Mouse (Mus musculus) frontal cortex, postnatal 10 days (tissue): ENCODE measurements at regions not wholly inside any gene's neighbourhood (a gene's known extent, or its start where the extent isn't known, plus 50 kb on each side); places are given as distances from the start of the nearest gene placed in this dataset.
"Not testable (repeated sequence)": the region's sequence is repeated elsewhere in the genome, so short reads cannot be mapped to it uniquely, and the experiment has no call there.

Experiments
- DNase-seq, 2 experiments: peaks; one replicate each; pipeline ENCODE4 v3.0.0; 2022; ENCODE audit warnings: low spot score in 2 of 2, mixed read lengths in 1 of 2

DNA sequence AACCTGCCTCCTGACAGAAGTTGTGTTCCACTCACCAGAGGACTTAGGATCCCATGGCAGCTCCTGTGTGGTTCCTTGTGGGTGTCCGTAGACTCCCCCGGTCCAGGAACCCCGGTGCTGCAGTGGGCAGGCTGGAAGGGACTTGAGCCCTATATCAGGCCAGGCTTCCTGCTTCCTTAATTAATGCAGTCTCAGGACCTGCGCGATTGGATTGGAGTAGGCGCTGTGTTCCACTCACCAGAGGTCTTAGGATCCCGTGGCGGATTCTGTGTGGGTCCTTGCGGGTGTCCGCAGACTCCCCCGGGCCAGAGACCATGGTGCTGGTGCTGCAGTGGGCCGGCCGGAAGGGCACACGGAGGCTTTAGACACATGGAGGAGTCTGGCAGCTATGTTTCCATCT is 288.7 kb downstream of the Fut8 start:
- not testable (repeated sequence) for DNase-seq

DNA sequence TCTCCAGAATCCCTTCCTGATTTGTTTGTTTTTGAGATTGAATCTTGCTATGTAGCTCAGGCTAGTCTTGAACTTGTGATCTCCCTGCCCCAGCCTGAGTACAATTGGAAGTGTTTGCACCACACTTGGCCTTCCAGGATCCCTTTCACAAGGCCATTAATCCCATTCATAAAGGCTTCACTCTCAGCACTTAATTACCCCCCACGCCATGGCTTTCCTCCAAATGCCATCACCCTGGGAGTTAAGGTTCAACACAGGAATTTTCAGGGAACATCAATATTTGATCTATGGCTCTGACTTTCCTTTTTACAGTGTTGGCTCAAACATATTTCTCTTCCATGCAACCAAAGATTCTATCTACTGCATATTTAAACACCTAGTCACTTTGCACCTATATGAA is 289.6 kb downstream of the Fut8 start:
- no peak for DNase-seq

DNA sequence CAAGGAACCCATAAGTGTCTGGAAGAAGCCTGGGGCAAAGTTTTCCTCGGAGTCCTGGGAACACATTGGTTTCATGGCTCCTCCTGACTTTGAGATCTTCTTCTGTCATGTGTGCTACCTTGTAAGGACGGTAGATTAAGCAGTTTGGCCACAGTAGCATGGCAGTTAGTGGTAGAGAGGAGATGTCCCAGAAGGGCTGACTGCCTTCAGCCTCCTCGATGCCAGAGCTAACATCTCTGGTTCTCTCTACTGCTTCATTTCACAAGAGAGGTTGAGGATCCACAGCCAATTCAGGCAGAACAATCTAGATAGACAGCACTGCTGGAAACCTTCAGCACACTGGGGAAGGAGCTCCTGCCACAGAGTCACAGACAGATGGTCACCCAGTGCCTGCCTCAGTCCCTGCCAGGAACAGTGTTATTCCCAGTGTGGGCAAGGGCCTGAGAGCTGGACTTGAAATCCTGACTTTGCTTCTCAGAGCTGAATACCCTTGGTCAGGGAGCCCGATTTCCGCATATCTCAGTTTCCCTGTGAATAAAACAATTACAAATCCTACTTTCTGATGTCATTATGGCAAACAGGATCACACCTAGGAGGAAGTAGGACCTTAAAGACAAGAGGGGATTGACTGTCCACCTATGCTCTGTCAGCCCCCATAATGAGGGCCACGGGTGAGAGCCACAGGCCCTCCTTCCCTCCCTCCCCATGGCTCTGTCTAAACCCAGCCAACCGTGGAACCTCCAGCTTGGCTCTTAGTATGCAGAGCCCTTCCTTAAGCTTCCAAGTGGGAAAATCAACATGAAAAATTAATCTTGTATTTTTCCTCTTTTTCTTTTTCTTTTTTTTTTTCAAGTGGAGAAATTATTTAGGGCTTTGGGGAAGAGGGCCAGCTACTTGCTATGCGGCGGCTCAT is 290.3 kb downstream of the Fut8 start:
- no peak for DNase-seq

DNA sequence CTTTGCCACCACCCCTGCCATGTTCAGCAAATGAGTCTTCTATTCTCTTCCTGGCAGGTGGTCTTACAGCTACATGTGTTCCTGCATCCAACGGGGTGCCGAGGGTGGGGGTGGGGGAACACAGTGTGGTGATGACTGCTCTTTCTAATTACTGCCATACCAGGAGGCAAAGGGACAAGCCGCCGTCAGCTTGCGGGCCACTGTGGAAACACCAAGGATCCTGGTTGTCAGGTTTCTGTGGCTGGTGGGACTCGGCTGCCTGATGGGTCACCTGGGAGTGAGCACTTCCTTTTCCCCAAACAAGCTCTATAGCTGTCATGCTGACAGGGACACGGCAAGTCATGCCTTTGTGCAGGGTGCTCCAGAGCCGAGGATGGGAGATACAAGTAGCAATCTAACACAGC is 290.9 kb downstream of the Fut8 start:
- DNase-seq: no peak

DNA sequence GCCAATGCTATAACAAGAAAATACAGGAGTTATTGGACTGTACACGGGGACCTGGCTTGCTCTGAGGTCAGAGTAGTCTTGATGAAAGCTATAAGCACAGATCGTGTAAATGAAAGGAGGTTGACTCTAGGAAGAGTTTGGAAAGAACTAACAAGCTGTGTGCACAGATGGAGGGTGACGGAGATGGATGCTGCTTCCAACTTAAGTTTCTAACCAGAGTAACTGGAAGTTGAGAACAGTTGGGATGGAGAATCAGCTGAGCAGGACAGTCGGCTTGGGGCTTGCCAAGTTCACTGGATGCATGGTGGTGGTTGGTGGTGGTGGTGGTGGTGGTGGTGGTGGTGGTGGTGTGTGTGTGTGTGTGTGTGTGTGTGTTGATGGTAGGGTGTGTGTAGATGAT is 291.5 kb downstream of the Fut8 start:
- DNase-seq: no peak

DNA sequence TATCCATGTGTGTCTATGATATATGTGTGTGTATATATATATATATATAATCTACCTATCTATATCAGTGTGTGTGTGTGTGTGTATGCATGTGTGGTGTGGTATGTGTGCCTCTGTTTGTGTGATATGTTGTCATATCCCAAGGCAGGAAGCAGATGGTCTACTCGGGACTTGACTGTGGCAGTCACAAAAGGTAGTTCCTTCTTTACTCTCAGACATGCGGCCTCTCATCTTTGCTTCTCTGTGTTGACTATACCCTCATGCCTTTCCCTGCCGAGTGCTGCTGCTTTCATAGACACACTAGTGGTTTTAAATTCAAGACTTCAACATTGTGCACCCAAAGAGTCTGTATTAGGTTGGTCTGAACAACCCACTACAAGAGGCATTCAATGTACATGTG is 292.0 kb downstream of the Fut8 start:
- no peak for DNase-seq

DNA sequence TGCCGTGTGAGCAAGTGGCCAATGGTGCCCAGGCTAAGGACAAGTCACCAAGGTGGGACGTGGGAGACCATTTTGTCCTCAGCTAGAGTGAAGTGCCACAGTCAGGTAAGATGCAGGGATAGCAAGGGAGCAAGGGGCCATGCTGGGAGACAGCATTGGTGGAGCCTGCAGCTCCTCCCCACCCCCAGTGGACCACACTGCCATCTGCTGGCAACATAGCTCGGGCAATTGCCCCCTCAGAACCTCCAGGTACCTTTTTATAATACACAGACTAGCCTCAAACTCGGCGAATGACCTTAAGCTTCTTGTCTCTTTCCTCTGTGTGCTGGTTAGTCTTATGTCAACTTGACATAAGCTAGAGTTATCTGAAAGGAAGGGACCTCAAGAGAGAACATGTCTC is 293.4 kb downstream of the Fut8 start:
- DNase-seq: no peak

DNA sequence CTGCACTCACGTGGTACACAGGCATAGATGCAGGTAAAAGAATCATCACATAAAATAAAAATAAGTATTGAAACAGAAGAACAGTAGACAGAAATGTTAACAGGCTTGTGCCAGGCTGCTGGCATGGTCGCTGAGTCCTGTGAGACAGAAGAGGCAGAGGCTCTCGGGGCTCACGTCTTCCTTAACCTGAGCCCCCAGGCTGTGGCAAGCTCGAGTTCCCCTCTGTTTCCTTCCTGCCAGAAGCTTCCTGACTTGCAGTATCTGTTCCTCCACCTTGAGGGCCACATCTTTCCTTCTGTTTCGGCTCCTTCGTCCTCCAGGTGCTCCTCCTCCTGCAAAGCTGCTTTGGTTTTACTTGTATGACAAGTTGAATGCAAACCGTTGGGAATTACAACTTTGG is 294.6 kb downstream of the Fut8 start:
- no peak for DNase-seq

DNA sequence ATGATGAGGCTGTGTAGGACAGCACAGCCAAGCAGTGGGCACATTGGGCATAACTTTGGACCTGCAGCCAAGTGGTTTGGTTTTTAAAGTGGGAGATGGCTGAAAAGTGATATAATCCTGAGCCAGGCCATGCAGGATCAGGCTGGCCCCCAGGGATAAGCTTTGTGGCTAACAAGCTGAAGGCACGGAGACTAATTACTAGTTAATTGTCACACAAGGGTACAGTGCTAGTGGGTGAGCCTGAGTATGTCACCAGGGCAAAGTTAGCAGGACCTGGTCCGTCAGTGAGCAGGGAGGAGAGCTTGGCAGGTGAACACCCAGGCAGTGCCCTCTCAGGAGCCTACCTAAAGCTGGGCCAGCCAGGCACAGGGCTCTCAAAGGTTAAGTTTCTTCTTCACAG is 295.7 kb downstream of the Fut8 start:
- DNase-seq: no peak

DNA sequence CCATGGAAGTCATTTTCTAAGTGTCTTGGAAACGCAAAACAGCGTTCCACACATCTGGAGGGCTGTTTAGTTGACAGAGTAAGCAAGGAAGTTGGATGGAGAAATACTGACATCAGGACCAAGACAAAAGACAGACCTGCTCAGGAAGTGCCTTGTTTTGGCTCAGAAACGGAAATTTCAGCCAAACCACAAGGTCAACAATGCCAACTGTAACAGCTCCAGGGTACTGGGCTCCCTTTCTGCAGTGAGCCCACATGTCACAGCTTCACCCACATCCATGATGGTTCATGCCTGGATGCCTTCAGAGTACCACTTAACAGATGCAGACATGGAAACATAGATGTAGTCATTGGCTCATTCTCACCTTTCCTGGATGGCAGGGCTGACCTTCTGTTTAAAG is 296.2 kb downstream of the Fut8 start:
- DNase-seq: no peak

DNA sequence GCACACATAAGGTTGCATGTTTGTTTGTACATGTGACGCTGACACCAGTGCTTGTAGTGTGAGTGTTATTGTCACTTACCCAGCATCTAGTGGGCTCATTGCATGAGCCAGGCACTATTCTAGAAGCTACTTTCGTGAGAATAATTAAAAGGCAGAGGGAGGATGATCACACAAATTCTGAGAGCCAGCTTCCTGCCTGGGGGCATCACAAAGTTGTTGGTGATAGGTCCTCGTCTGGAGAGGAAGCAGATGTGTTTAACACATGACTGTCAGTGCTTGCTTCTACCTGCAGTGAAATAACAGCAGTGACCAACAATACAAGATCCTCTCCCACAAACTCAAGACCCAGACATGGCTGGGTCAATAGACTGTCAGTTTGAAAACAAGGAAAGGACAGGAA is 297.2 kb downstream of the Fut8 start:
- no peak for DNase-seq

DNA sequence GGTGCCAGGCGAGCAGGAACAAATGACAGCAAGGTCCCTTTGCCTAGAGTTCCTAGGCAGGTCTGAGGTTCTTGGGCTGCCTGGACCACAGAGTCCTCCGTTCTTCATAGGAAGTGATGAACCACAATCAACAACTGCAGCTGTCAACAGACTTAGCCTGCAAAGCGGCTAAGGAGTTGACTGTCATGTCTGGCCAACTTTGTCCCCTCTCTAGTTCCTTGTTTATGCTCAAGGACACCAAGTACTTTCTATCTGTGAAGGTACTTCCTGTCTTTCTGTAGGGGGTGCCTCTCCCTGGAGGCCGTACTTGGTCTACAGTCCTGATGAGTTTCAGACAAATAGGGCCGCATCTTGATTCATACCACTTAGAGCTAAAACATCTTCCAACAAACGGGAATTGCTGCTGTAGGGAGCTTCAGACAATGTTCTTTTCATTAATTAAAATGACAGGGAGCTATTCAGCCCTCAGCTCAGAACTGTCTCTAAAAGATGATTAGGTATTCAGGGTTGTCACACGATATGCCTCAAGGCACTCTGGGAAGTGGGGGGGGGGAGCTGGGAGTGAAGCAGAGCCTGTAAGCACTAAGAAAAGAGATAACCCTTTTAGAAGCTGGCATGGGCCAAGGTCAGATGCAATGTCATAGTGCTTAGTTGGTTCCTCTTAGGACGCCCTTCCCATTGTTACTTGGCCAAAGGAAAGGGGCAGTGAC is 299.4 kb downstream of the Fut8 start:
- DNase-seq: no peak

DNA sequence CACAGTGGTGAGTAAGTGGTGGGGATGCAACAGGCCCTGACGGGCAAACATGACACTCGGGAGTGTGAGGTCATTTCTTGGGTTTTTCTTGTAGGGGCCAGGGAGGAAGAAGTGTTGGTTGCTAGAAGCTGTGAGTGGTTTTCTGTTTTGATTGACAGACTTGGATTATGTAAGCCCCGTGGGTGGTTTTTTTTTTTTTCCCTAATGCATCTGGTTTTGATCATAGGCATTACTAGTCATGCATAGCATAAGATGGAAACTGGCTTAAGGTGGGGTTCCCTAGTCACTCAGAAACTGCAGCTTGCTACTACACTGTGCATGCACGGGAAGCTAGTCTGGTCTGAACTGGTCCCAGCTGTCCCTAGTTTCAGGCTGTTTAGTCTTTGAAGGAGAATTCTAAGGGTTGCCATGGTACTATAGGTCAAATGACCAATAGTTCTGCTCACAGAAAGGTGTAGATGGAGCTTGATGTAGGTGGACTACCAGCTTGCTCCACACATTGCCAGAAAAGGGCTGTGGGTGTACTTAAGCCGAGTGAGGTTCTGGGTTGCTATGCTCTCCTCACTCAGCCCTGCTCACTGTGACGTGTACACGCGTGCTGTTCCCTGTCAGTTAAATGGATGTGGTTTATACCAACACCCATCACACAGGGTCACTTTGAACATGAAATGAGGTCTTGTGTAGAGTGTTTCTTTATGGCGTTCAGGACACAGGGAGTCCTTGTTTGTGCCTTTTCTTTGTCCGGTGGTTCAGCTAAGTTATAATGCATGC is 301.9 kb downstream of the Fut8 start:
- no peak for DNase-seq

DNA sequence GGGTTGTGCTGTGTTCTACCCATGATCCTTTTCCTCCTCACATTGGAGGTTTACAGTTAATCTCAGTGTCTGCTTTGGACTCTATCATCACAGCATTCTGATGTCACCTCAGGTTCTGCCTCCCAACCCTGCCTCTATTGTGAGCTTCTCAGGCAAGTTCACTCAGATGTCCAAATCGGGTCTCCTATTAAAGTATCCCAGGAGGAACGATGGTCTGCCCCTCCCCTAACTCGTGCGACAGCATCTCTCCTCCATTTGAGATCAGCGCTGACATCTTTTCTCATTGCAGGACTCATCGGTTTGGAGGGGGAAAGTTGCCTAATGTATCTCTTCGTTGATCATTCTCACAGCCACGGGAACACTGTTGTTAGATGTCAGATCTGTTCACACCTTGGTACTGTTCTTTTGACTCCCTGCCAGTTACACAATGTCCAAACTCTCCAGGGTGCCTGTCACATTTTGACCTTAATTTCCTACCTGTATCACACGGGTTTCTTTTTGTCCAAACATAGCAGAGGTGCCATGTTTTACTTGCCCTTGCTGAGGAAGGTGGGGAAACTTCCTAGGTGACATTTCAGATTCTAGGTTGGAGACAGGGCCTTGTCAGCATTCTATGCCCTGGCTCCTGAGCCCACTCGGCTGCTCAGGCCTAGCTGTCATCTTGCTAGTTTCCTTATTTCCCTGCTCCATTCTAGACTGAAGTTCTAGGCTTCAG is 303.3 kb downstream of the Fut8 start:
- DNase-seq: no peak

DNA sequence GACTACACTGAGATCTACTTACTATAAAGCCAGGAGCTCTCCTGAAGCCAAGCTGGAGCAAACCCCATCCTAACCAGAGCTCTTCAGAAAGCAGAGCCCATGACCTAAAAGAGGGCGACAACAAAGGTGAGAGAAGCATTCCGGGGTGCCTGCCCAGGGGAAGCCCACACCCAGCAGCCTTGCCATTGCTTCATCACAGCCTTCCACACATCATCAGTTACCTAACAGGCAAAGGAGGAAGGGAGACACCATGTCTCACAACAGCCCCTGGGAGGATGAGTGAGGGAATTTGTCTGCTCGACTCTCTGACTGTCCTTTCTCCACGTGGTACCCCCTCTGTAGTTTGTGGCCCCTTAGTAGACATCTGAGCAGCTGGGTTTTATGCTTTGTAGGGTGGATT is 303.9 kb downstream of the Fut8 start:
- no peak for DNase-seq

DNA sequence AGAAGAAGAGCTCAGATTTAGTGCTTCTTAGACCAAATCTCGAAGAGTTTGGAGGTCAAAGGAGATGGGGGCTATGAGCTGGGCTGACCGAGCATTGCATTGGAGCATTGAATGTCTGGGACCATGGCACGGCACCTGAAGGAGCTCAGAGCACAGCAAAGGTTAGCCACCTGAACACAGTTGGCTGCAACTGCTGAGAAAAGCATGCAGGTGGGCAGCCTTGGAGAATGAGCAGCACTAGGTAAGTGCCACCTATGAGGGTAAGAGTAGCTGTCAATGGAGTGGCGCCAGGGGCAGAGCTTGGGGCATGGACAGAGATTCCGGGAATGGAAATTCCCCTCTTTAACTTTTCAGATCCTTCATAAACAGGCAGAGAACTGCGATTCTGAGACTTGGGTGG is 305.7 kb downstream of the Fut8 start:
- no peak for DNase-seq

DNA sequence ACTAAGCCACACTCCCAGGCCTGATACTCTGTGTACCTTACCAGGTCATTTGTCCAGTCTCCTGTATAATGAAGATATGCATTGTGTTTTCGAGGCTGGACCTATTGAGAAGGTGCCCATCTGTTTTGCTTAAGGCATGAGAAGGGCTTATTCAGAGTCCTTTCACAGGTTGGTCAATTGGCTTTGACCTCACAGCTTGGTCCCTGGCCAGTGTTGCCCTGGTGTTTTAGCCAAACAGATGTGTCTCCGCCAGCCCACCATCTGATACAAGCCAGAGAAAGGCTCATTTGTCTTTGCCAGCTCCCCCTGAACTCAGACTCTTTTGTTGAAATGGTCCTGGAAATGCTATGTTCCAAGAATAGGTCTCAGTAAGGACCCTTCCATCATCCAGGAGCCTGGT is 308.2 kb downstream of the Fut8 start:
- no peak for DNase-seq

DNA sequence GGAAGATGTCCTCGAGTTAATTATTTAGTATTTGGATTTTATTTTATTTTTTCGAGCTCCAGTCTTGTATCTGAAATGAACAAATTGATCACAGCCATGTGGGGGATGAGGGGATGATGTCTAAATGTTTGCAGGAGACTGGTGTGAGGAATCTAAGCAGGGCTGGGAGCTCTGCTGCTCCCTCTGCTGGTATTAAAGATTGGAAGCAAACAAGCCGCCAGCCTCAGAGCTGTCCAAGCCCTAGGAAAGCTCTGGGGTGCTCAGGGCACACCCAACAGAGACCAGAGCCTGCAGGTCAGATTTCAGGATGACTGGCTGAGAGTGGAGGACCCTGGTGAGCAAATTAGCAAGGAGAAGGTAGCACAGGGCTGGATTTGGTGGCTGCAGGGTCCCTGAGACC is 330.4 kb downstream of the Fut8 start:
- DNase-seq: peak in 1 of 2 experiments; percentile 35

DNA sequence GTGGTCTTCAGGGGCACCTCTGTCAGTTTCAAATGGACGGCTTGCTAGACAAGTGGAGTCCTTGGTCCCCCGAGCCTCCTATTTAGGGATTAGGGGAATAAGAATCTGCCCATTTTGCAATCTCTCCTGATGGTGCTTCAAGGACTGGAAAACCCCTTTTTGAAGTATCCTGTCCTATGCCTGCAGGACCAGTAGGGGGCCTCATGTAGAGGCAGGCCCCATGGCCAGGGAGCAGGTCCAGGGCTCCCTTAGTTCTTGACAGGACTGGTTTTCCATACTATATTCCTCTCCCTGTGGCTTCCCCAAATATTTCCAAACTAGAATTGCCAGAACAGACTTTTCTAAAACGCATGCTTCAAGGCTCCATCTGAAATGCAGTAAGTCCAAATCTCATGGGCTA is 332.6 kb downstream of the Fut8 start:
- DNase-seq: no peak

DNA sequence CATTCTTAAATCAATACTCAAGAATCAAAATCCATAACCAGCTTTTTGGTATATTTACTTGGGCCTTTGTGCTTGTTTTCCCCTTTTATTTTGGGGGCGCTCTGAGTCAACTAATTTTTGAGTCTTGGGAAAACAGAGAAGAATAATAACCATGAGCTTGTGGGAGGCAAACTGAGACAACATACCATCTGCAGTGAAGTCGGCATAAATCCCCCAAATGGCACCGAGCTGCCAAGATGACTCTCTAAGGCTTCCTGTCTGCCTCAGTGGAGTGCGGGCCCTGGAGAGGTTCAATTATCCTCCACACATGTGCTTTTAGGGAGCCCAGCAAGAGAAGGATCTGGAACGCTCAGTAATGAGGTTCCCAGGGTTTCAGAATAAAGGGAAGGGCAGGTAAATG is 333.1 kb downstream of the Fut8 start:
- DNase-seq: no peak

DNA sequence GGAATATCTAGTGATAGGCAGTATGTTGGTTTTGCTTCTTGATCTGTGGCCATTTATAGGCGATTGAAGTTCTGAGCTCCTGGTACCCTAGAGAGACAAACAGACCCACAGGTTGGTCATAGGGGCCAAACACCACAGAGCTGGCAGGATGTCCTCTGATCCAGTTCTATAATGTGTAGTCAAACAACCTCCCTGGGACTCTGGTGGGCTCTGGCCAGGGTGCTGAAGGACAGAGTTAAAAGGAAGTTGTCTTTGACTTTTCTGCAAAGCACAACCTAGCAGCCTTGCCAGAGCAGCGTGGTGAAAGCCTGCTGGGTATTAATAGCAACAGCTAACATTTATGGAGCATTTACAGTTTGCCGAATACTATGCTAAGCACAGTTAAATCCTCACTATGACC is 337.1 kb downstream of the Fut8 start:
- no peak for DNase-seq

DNA sequence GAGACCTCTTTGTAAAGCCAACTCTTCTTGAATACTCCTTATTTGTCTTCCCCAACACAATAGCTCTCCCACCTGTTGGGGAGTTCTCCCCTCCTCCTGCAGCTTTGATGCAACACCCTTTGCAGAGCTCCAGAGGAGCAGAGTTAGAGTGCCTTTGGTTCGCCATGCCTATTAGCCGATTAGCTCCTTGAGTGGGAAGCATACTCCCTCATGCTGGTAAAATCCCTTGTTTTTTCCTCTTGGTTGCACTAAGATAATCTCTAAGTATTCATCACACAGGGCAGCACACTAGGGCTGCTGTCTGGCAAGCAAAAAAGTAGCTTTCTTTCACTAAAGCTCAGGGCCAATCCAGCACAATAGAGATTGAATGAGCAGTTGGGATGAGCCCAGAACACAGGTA is 350.4 kb downstream of the Fut8 start:
- DNase-seq: peak in 1 of 2 experiments; percentile 2
